Mouse (Mus musculus) macrophage (primary cell): ENCODE measurements around the gene Get4. TPM values are rescaled to one million over a fixed set of nuclear protein-coding genes. Genes with fewer than 3 reads are reported as not detected.

Experiments
- H3K27ac ChIP-seq: fragments of 350-480 bp; formaldehyde crosslinking; 2 replicates; pipeline ENCODE4 v1.9.0; 2021
- H3K36me3 ChIP-seq: fragments of 350-480 bp; formaldehyde crosslinking; 2 replicates; pipeline ENCODE4 v1.9.0; 2021; ENCODE audit errors: inconsistent target
- H3K4me3 ChIP-seq: fragments of 350-480 bp; formaldehyde crosslinking; 2 replicates; pipeline ENCODE4 v1.9.0; 2021; ENCODE audit errors: inconsistent target
- H3K79me2 ChIP-seq: fragments of 350-480 bp; formaldehyde crosslinking; 2 replicates; pipeline ENCODE4 v1.9.0; 2021; ENCODE audit errors: inconsistent target
- WGBS: methylation state at CpG from one replicate; pipeline ENCODE4 v1.1.7; 2026; ENCODE audit warnings: inconsistent platforms; ENCODE audit not compliant: missing documents; 5-methylcytosine and 5-hydroxymethylcytosine counted together
- polyA plus RNA-seq: library from polyadenylated mRNA; stranded (reverse); fragments of 250-400 nt; gene quantifications from 3 replicates; pipeline ENCODE4 v1.2.4, GENCODE M21; 2018; ENCODE audit warnings: inconsistent platforms
- total RNA-seq, 78 experiments: library from RNA; depleted of rRNA; stranded (reverse); fragments of 250-400 nt; gene quantifications; 1 replicate in 9 of 78; 2 replicates in 24 of 78; 3 replicates in 43 of 78; 4 replicates in 2 of 78; pipeline ENCODE4 v1.2.4; 2018; ENCODE audit warnings: inconsistent platforms in 56 of 78

The Get4 gene
- total RNA-seq (2018; cell fraction: chromatin; rRNA removed), result 10 to 100 TPM; 15.6 to 49.9 (median 36.1) TPM
- 10 to 100 TPM; 23.1 to 42.6 (median 32.3) TPM for total RNA-seq (2018; cell fraction: cytosol; rRNA removed)
- 10 to 100 TPM; 23.8 to 49.2 (median 34.0) TPM for total RNA-seq (2018; cell fraction: nucleus; rRNA removed)
- 20.1 to 39.0 TPM (median 34.2 TPM) in 3 replicates for polyA plus RNA-seq

- 0% methylated on average over 76 of the region's 90 CpGs for WGBS
- Histone ChIP-seq H3K79me2 (peaks cover 45% of the 10 kb centered on the region), H3K27ac (peak within 1 kb of the TSS; percentile 72), H3K4me3 (peak within 1 kb of the TSS; percentile 89), H3K36me3 (peaks cover 20% of the 10 kb centered on the region; the same call in 1 of the 2 replicates)
Observed at GRCm38 (mm10) chr5:139252081-139252909, at the start of gene Get4. Get4 (plus strand) TSS chr5:139252324.

GRCm38 (mm10) chr5:139203312-139203711 is 48.8 kb upstream of the Get4 start:
- Histone ChIP-seq H3K27ac (no peak overlapping the region), H3K79me2 (peaks cover 75% of the 10 kb centered on the region), H3K36me3 (no peaks in the 10 kb centered on the region), H3K4me3 (no peak overlapping the region)
- WGBS, result 96% methylated on average over 5 of the region's 5 CpGs

GRCm38 (mm10) chr5:139206081-139206480 is 46.0 kb upstream of the Get4 start:
- H3K79me2 ChIP-seq, result peaks cover 100% of the 10 kb centered on the region
- H3K27ac ChIP-seq, result no peak overlapping the region
- H3K36me3 ChIP-seq, result no peaks in the 10 kb centered on the region
- 86% methylated on average over 4 of the region's 4 CpGs for WGBS
- no peak overlapping the region for H3K4me3 ChIP-seq

- 62% methylated on average over 7 of the region's 7 CpGs for WGBS
- Histone ChIP-seq H3K27ac (no peak overlapping the region), H3K36me3 (no peaks in the 10 kb centered on the region), H3K79me2 (peaks cover 96% of the 10 kb centered on the region), H3K4me3 (no peak overlapping the region)
Observed at GRCm38 (mm10) chr5:139206525-139206924, 45.6 kb upstream of the Get4 start.

- H3K27ac ChIP-seq, result no peak overlapping the region
- H3K79me2 ChIP-seq, result peaks cover 80% of the 10 kb centered on the region
- no peaks in the 10 kb centered on the region for H3K36me3 ChIP-seq
- H3K4me3 ChIP-seq, result no peak overlapping the region
Observed at GRCm38 (mm10) chr5:139208183-139208582, 43.9 kb upstream of the Get4 start.

GRCm38 (mm10) chr5:139208871-139209684 is 43.0 kb upstream of the Get4 start:
- 95% methylated on average over 10 of the region's 10 CpGs for WGBS
- no peaks in the 10 kb centered on the region for H3K36me3 ChIP-seq
- no peak overlapping the region for H3K4me3 ChIP-seq
- no peak overlapping the region for H3K27ac ChIP-seq
- peaks cover 80% of the 10 kb centered on the region for H3K79me2 ChIP-seq

GRCm38 (mm10) chr5:139209685-139210026 is 42.5 kb upstream of the Get4 start:
- Histone ChIP-seq H3K36me3 (no peaks in the 10 kb centered on the region), H3K4me3 (no peak overlapping the region), H3K27ac (no peak overlapping the region), H3K79me2 (peaks cover 76% of the 10 kb centered on the region)
- WGBS, result 100% methylated on average over 7 of the region's 7 CpGs

- Histone ChIP-seq H3K36me3 (no peaks in the 10 kb centered on the region), H3K27ac (no peak overlapping the region), H3K79me2 (peaks cover 54% of the 10 kb centered on the region), H3K4me3 (no peak overlapping the region)
- 92% methylated on average over 11 of the region's 11 CpGs for WGBS
Observed at GRCm38 (mm10) chr5:139211737-139212385, 40.3 kb upstream of the Get4 start.

- Histone ChIP-seq H3K27ac (no peak overlapping the region), H3K36me3 (no peaks in the 10 kb centered on the region), H3K79me2 (peaks cover 30% of the 10 kb centered on the region)
Observed at GRCm38 (mm10) chr5:139214298-139214697, 37.8 kb upstream of the Get4 start.

GRCm38 (mm10) chr5:139215184-139215583 is 36.9 kb upstream of the Get4 start:
- H3K4me3 ChIP-seq, result no peak overlapping the region
- H3K79me2 ChIP-seq, result peaks cover 21% of the 10 kb centered on the region
- no peaks in the 10 kb centered on the region for H3K36me3 ChIP-seq
- WGBS, result 93% methylated on average over 5 of the region's 5 CpGs
- no peak overlapping the region for H3K27ac ChIP-seq

More at GRCm38 (mm10) chr5:139214298-139214697, 37.8 kb upstream of the Get4 start:
- H3K4me3 ChIP-seq, result no peak overlapping the region

GRCm38 (mm10) chr5:139216121-139216520 is 36.0 kb upstream of the Get4 start:
- Histone ChIP-seq H3K36me3 (no peaks in the 10 kb centered on the region), H3K4me3 (no peak overlapping the region), H3K27ac (no peak overlapping the region), H3K79me2 (peaks cover 12% of the 10 kb centered on the region; the same call in 1 of the 2 replicates)
- WGBS, result 100% methylated on average over 2 of the region's 2 CpGs

- Histone ChIP-seq H3K4me3 (no peak overlapping the region), H3K79me2 (peaks cover 12% of the 10 kb centered on the region; the same call in 1 of the 2 replicates), H3K36me3 (no peaks in the 10 kb centered on the region), H3K27ac (no peak overlapping the region)
- 88% methylated on average over 3 of the region's 3 CpGs for WGBS
Observed at GRCm38 (mm10) chr5:139216774-139217173, 35.4 kb upstream of the Get4 start.

GRCm38 (mm10) chr5:139220006-139220515 is 32.1 kb upstream of the Get4 start:
- Histone ChIP-seq H3K27ac (no peak overlapping the region), H3K36me3 (peaks cover under 1% of the 10 kb centered on the region; the same call in 1 of the 2 replicates), H3K4me3 (no peak overlapping the region), H3K79me2 (no peaks in the 10 kb centered on the region; the same call in 1 of the 2 replicates)
- 98% methylated on average over 4 of the region's 4 CpGs for WGBS

- WGBS, result 94% methylated on average over 3 of the region's 4 CpGs
- Histone ChIP-seq H3K36me3 (peaks cover 6% of the 10 kb centered on the region; the same call in 1 of the 2 replicates), H3K4me3 (no peak overlapping the region), H3K27ac (no peak overlapping the region), H3K79me2 (no peaks in the 10 kb centered on the region)
Observed at GRCm38 (mm10) chr5:139220610-139221009, 31.5 kb upstream of the Get4 start.
